Mouse (Mus musculus): ENCODE results near the gene Mafb. TPM values are rescaled to one million over a fixed set of nuclear protein-coding genes. Genes with fewer than 3 reads are reported as not detected.

Gene Mafb
- polyA plus RNA-seq, 1 experiment from 2014 or later, result 13.3 TPM

GRCm38 (mm10) chr2:160357442-160357841 is 9.4 kb downstream of the Mafb start:
- no peak overlapping the region for H3K27ac ChIP-seq (ENCODE audit: low read depth, low read length)
- H3K9me3 ChIP-seq (ENCODE audit: control insufficient read depth, low read length), result no peaks in the 10 kb centered on the region
- 35% methylated on average over 4 of the region's 4 CpGs for WGBS
- H3K27me3 ChIP-seq (ENCODE audit: control insufficient read depth, insufficient read depth, low read length), result peaks cover 42% of the 10 kb centered on the region
- H3K4me3 ChIP-seq (ENCODE audit: low read depth, low read length), result no peak overlapping the region
- no peaks in the 10 kb centered on the region for H3K36me3 ChIP-seq (ENCODE audit: control insufficient read depth, insufficient read depth, low read length)
- ATAC-seq (ENCODE audit: insufficient read depth, low FRiP score, low TSS enrichment) (peak; percentile 65), DNase-seq (ENCODE audit: low spot score) (no peak)
- no peaks in the 10 kb centered on the region; the same call in 1 of the 2 replicates for H3K4me1 ChIP-seq (ENCODE audit: control insufficient read depth, insufficient read depth, low read length)
- H3K4me2 ChIP-seq (ENCODE audit: low read depth), result no peak overlapping the region
- H3K9ac ChIP-seq (ENCODE audit: low read length), result no peak overlapping the region

- no peak for DNase-seq (ENCODE audit: low spot score)
- H3K9ac ChIP-seq (ENCODE audit: low read length), result no peak overlapping the region
- peaks cover 29% of the 10 kb centered on the region for H3K27me3 ChIP-seq (ENCODE audit: control insufficient read depth, insufficient read depth, low read length)
- no peak overlapping the region for H3K4me2 ChIP-seq (ENCODE audit: low read depth)
- no peak overlapping the region for H3K4me3 ChIP-seq (ENCODE audit: low read depth, low read length)
- no peak for ATAC-seq (ENCODE audit: insufficient read depth, low FRiP score, low TSS enrichment)
- no peaks in the 10 kb centered on the region for H3K9me3 ChIP-seq (ENCODE audit: control insufficient read depth, low read length)
- no peaks in the 10 kb centered on the region; the same call in 1 of the 2 replicates for H3K4me1 ChIP-seq (ENCODE audit: control insufficient read depth, insufficient read depth, low read length)
- WGBS, result 61% methylated on average over 5 of the region's 5 CpGs
- H3K27ac ChIP-seq (ENCODE audit: low read depth, low read length), result no peak overlapping the region
- H3K36me3 ChIP-seq (ENCODE audit: control insufficient read depth, insufficient read depth, low read length), result no peaks in the 10 kb centered on the region
These were observed 10.7 kb downstream of the Mafb start for GRCm38 (mm10) chr2:160356132-160356531.

- H3K36me3 ChIP-seq (ENCODE audit: control insufficient read depth, insufficient read depth, low read length), result no peaks in the 10 kb centered on the region
- no peaks in the 10 kb centered on the region for H3K9me3 ChIP-seq (ENCODE audit: control insufficient read depth, low read length)
- ATAC-seq (ENCODE audit: insufficient read depth, low FRiP score, low TSS enrichment) (no peak), DNase-seq (ENCODE audit: low spot score) (no peak)
- no peak overlapping the region for H3K27ac ChIP-seq (ENCODE audit: low read depth, low read length)
- no peak overlapping the region for H3K9ac ChIP-seq (ENCODE audit: low read length)
- H3K4me2 ChIP-seq (ENCODE audit: low read depth), result no peak overlapping the region
- no peaks in the 10 kb centered on the region; the same call in 1 of the 2 replicates for H3K4me1 ChIP-seq (ENCODE audit: control insufficient read depth, insufficient read depth, low read length)
- WGBS, result 61% methylated on average over 2 of the region's 2 CpGs
- peaks cover 12% of the 10 kb centered on the region for H3K27me3 ChIP-seq (ENCODE audit: control insufficient read depth, insufficient read depth, low read length)
- no peak overlapping the region for H3K4me3 ChIP-seq (ENCODE audit: low read depth, low read length)
These were observed 12.5 kb downstream of the Mafb start for GRCm38 (mm10) chr2:160354319-160354718.

- Histone ChIP-seq H3K9ac (ENCODE audit: low read length) (no peak overlapping the region), H3K4me1 (ENCODE audit: control insufficient read depth, insufficient read depth, low read length) (no peaks in the 10 kb centered on the region; the same call in 1 of the 2 replicates), H3K4me2 (ENCODE audit: low read depth) (no peak overlapping the region), H3K36me3 (ENCODE audit: control insufficient read depth, insufficient read depth, low read length) (no peaks in the 10 kb centered on the region), H3K27me3 (ENCODE audit: control insufficient read depth, insufficient read depth, low read length) (peaks cover 5% of the 10 kb centered on the region), H3K4me3 (ENCODE audit: low read depth, low read length) (no peak overlapping the region), H3K9me3 (ENCODE audit: control insufficient read depth, low read length) (no peaks in the 10 kb centered on the region), H3K27ac (ENCODE audit: low read depth, low read length) (no peak overlapping the region)
- ATAC-seq (ENCODE audit: insufficient read depth, low FRiP score, low TSS enrichment) (no peak), DNase-seq (ENCODE audit: low spot score) (no peak)
- WGBS, result 61% methylated on average over 2 of the region's 2 CpGs
These were observed 13.3 kb downstream of the Mafb start for GRCm38 (mm10) chr2:160353581-160353980.

DNA sequence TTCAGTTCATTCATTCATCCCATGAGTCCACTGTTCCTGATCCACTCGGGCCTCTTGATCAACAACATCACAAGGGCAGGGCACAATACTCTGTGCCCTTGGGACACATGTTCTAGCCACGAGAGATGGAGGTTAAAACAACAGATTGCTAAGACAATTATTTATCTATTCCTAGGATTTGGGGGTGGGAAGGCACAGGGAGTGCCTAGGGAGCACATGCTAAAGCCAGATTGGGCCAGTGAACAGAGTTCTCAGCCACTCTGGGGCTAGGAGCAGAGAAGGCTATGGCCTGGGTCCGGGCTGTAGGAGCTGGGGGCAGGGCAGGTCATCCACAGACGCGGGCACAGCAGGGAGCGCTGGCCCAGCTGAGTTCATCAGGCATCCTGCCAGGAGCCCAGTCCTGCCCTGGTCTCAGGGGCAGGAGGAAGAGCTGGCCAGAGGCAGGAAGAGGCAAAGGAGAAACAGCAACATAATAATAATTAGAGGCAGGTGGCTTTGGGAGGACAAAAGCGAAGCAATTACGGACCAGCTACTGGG is 15.8 kb downstream of the Mafb start:
- no peak overlapping the region for H3K4me3 ChIP-seq (ENCODE audit: low read depth, low read length)
- no peak overlapping the region for H3K9ac ChIP-seq (ENCODE audit: low read length)
- ATAC-seq (ENCODE audit: insufficient read depth, low FRiP score, low TSS enrichment) (no peak), DNase-seq (ENCODE audit: low spot score) (no peak)
- no peak overlapping the region for H3K4me2 ChIP-seq (ENCODE audit: low read depth)
- H3K4me1 ChIP-seq (ENCODE audit: control insufficient read depth, insufficient read depth, low read length), result no peaks in the 10 kb centered on the region
- 24% methylated on average over 8 of the region's 8 CpGs for WGBS
- H3K36me3 ChIP-seq (ENCODE audit: control insufficient read depth, insufficient read depth, low read length), result no peaks in the 10 kb centered on the region
- no peaks in the 10 kb centered on the region for H3K27me3 ChIP-seq (ENCODE audit: control insufficient read depth, insufficient read depth, low read length)
- H3K27ac ChIP-seq (ENCODE audit: low read depth, low read length), result no peak overlapping the region
- no peaks in the 10 kb centered on the region for H3K9me3 ChIP-seq (ENCODE audit: control insufficient read depth, low read length)

DNA sequence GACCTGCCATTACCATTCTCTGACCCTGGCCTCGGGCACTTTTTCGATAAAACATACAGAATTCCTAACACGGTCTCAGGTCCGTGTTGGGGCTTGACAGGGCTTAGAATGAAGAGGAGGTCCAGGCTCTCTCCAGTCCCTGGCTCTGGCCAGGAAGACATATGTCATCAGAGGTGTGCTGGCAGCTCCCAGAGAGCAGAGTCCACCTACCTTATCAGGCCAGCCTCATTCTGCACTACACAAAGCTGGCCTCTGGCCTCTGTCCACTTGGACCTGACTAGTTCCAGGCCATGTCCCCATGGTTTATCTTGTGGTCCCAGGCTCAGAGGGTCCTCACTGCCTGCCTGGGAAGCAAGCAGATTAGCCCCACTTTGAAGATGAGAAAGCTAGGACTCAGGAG is 17.3 kb downstream of the Mafb start:
- H3K27me3 ChIP-seq (ENCODE audit: control insufficient read depth, insufficient read depth, low read length), result no peaks in the 10 kb centered on the region
- H3K36me3 ChIP-seq (ENCODE audit: control insufficient read depth, insufficient read depth, low read length), result no peaks in the 10 kb centered on the region
- 73% methylated on average over 4 of the region's 4 CpGs for WGBS
- DNase-seq (ENCODE audit: low spot score) (no peak), ATAC-seq (ENCODE audit: insufficient read depth, low FRiP score, low TSS enrichment) (no peak)
- no peak overlapping the region for H3K4me2 ChIP-seq (ENCODE audit: low read depth)
- H3K4me1 ChIP-seq (ENCODE audit: control insufficient read depth, insufficient read depth, low read length), result no peaks in the 10 kb centered on the region
- no peak overlapping the region for H3K9ac ChIP-seq (ENCODE audit: low read length)
- H3K4me3 ChIP-seq (ENCODE audit: low read depth, low read length), result no peak overlapping the region
- H3K9me3 ChIP-seq (ENCODE audit: control insufficient read depth, low read length), result no peaks in the 10 kb centered on the region
- H3K27ac ChIP-seq (ENCODE audit: low read depth, low read length), result no peak overlapping the region

DNA sequence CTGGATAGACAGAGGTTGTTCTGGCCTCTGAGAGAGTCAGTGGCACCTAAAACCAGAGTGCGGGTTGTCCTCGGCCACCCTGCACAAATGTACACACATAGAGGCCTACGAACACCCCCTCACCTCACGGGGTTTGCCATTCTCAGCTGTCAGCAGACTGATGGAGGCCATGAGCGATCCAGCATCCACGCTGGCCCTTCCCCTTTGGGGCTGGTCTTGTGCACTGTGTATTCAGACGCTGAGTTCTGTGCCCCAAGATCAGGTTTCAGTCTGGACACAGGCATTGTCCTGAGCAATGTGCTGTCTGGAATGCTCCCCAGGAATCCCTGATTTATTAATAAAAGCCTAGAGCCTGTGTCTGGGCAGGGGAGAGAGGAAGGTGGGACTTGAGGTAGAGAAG is 18.1 kb downstream of the Mafb start:
- ATAC-seq (ENCODE audit: insufficient read depth, low FRiP score, low TSS enrichment) (no peak), DNase-seq (ENCODE audit: low spot score) (peak; percentile 30)
- Histone ChIP-seq H3K27me3 (ENCODE audit: control insufficient read depth, insufficient read depth, low read length) (no peaks in the 10 kb centered on the region), H3K27ac (ENCODE audit: low read depth, low read length) (no peak overlapping the region), H3K9me3 (ENCODE audit: control insufficient read depth, low read length) (no peaks in the 10 kb centered on the region), H3K36me3 (ENCODE audit: control insufficient read depth, insufficient read depth, low read length) (no peaks in the 10 kb centered on the region), H3K9ac (ENCODE audit: low read length) (no peak overlapping the region), H3K4me1 (ENCODE audit: control insufficient read depth, insufficient read depth, low read length) (no peaks in the 10 kb centered on the region), H3K4me3 (ENCODE audit: low read depth, low read length) (no peak overlapping the region), H3K4me2 (ENCODE audit: low read depth) (no peak overlapping the region)
- 36% methylated on average over 7 of the region's 7 CpGs for WGBS

GRCm38 (mm10) chr2:160348072-160348604 is 18.7 kb downstream of the Mafb start:
- no peaks in the 10 kb centered on the region for H3K36me3 ChIP-seq (ENCODE audit: control insufficient read depth, insufficient read depth, low read length)
- no peak for ATAC-seq (ENCODE audit: insufficient read depth, low FRiP score, low TSS enrichment)

DNA sequence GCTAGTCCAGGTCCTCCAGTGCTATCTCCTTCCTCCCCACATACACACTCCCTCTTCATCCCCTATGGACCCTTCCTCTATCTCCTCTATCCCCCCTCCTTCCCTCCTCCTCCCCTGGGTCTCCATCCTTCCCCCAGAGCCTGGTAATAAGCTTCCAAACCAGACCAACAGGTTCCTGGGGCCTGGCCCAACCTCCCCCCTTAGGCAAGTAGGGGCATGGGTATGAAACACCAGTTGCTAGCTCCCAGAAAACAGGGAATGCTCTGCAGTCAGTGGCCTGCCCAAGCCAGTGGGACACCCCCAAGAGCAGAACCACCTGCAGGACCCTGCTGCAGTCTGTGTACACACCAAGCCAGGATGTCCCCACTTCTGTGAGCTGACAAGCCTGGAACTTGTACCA is 21.2 kb downstream of the Mafb start:
- no peak overlapping the region for H3K27ac ChIP-seq (ENCODE audit: low read depth, low read length)
- DNase-seq (ENCODE audit: low spot score), result no peak
- no peak overlapping the region for H3K4me2 ChIP-seq (ENCODE audit: low read depth)
- no peak overlapping the region for H3K4me3 ChIP-seq (ENCODE audit: low read depth, low read length)
- H3K9ac ChIP-seq (ENCODE audit: low read length), result no peak overlapping the region
- no peaks in the 10 kb centered on the region for H3K36me3 ChIP-seq (ENCODE audit: control insufficient read depth, insufficient read depth, low read length)
- H3K9me3 ChIP-seq (ENCODE audit: control insufficient read depth, low read length), result no peaks in the 10 kb centered on the region
- H3K27me3 ChIP-seq (ENCODE audit: control insufficient read depth, insufficient read depth, low read length), result no peaks in the 10 kb centered on the region
- no peaks in the 10 kb centered on the region for H3K4me1 ChIP-seq (ENCODE audit: control insufficient read depth, insufficient read depth, low read length)
- no peak for ATAC-seq (ENCODE audit: insufficient read depth, low FRiP score, low TSS enrichment)

More at GRCm38 (mm10) chr2:160348072-160348604, 18.7 kb downstream of the Mafb start:
- Histone ChIP-seq H3K4me1 (ENCODE audit: control insufficient read depth, insufficient read depth, low read length) (no peaks in the 10 kb centered on the region), H3K4me2 (ENCODE audit: low read depth) (no peak overlapping the region), H3K27ac (ENCODE audit: low read depth, low read length) (no peak overlapping the region), H3K9me3 (ENCODE audit: control insufficient read depth, low read length) (no peaks in the 10 kb centered on the region), H3K9ac (ENCODE audit: low read length) (no peak overlapping the region), H3K27me3 (ENCODE audit: control insufficient read depth, insufficient read depth, low read length) (no peaks in the 10 kb centered on the region), H3K4me3 (ENCODE audit: low read depth, low read length) (no peak overlapping the region)
- DNase-seq (ENCODE audit: low spot score), result no peak
- 64% methylated on average over 4 of the region's 4 CpGs for WGBS
